Comparison of ENCODE assay signal across 12 mouse cellular contexts in the genomic region with DNA sequence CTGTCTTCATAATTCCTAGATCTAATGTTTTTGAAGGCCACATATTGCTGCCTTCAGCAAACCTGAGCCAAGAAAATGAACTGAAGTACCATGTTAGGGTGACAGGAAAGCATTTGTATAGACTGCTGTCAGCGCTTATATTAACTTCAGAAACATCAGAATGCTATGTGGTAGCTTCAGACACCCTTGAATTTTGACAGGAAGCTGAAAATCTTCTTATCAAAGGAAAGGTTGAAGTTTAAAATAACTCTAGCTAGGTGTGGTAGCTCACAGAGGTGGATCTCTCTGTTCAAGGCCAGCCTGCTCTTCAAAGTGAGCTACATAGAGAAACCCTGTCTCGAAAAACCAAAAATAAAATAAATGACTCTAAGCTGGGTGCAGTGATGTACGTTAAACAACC.
"Had no signal": no experiment of that assay in that cellular context is flagged by ENCODE, and none has a peak within 500 bp of the region (broad histone marks: within the 10 kb centered on the region; RNA-seq: fewer than 3 reads in every experiment).

No protein-coding gene starts in this region.

- DNase-seq: gastrocnemius, adult 2 months; gastrocnemius, postnatal 10 days; gastrocnemius, postnatal 25 days; heart, adult 18-20 months; heart, postnatal 10 days; heart, postnatal 4 days; kidney, adult 18-20 months; kidney, adult 8-10 months; kidney, postnatal 10 days; kidney, postnatal 25 days; kidney, postnatal 4 days; liver had no signal
